Mouse (Mus musculus) CH12.LX (cell line): ENCODE results near the gene Fgfr2.

Source experiments
- BHLHE40 ChIP-seq: IDR thresholded peaks from 2 replicates; pipeline ENCODE4 v1.6.1; 2011; ENCODE audit warnings: mild to moderate bottlenecking, low read depth, low read length, improper control_type of control experiment
- CTCF ChIP-seq, 2 experiments: IDR thresholded peaks in 1 of 2; conservative IDR thresholded peaks in 1 of 2; 2 replicates each; pipeline ENCODE4 v1.5.1; 2011 to 2012; ENCODE audit warnings: low read depth in 2 of 2, low read length in 2 of 2, improper control_type of control experiment in 1 of 2, inconsistent platforms in 1 of 2, mild to moderate bottlenecking in 1 of 2, moderate library complexity in 1 of 2
- EP300 ChIP-seq: IDR thresholded peaks from 2 replicates; pipeline ENCODE4 v1.6.1; 2011; ENCODE audit warnings: low read length, improper control_type of control experiment
- POLR2A ChIP-seq: IDR thresholded peaks from 2 replicates; pipeline ENCODE4 v1.6.1; 2011; ENCODE audit warnings: low read depth, mild to moderate bottlenecking, improper control_type of control experiment, low read length

DNA sequence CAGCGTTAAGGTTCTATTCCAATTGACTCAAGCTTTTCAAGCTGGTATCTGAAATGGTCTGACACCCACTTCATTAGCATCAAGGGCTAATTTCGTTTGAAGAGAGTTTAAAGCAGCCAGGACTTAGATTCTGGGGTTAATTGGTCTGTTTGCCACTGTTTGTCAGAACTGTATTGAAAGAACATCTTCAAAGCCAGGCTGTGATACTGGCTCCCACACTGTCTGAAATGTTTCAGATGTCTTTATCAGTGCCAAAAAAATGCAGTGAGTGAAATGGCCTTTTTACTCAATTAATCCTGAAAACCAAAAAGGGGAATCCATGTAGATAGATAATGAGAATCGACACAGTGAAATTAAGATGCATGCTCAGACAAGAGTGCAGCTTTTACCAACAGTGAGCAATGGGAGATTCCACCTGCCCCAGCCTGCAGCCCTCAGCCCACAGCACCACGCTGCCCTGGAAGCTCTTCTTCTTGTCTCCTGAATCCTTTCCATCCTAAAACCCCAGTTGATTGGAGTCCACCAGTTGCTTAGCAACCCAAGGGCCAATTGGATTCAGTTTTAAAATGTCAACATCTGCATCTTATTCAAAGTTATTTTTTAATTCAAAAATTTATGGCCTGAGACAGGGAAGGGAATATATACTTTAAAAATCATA lies 3005.6 kb downstream of the Fgfr2 start:
- TF ChIP-seq BHLHE40, result no peak
- TF ChIP-seq POLR2A, result no peak
- no peak for TF ChIP-seq CTCF (conservative IDR thresholded peaks at IDR 0.05 in 1 of 2, IDR thresholded peaks at IDR 0.05 in 1 of 2; ENCODE audit: low read depth in 2 of 2, low read length in 2 of 2)
- no peak for TF ChIP-seq EP300
